Mouse (Mus musculus) intestine, embryonic 16.5 days (tissue): ENCODE measurements around the gene Casz1. TPM values are rescaled to one million over a fixed set of nuclear protein-coding genes. Genes with fewer than 3 reads are reported as not detected.

Experiments
- ATAC-seq: fragments of 200-750 bp; cut with Nextera tagmentation; 2 replicates; pipeline ENCODE4 v1.8.0; 2017; ENCODE audit warnings: moderate TSS enrichment, moderate library complexity
- H3K27ac ChIP-seq: fragments of 300-500 bp; sonication (generic); 2 replicates; pipeline ENCODE4 v1.5.1; 2014; ENCODE audit warnings: mild to moderate bottlenecking, low read length
- H3K27me3 ChIP-seq: fragments of 300-500 bp; sonication (generic); replicated peaks from 2 replicates; pipeline ENCODE4 v1.6.1; 2014; ENCODE audit warnings: low read length, control low read depth, mixed read lengths; ENCODE audit not compliant: control insufficient read depth, insufficient read depth
- H3K36me3 ChIP-seq: fragments of 300-500 bp; sonication (generic); 2 replicates; pipeline ENCODE4 v1.6.1; 2014; ENCODE audit warnings: low read length, control low read depth; ENCODE audit not compliant: control insufficient read depth, insufficient read depth
- H3K4me1 ChIP-seq: fragments of 300-500 bp; sonication (generic); 2 replicates; pipeline ENCODE4 v1.6.1; 2014; ENCODE audit warnings: low read length, control low read depth, mixed read lengths; ENCODE audit not compliant: control insufficient read depth, insufficient read depth
- H3K4me2 ChIP-seq: fragments of 300-500 bp; sonication (generic); 2 replicates; pipeline ENCODE4 v1.6.1; 2014; ENCODE audit warnings: low read depth, low read length, control low read depth
- H3K4me3 ChIP-seq: fragments of 300-500 bp; sonication (generic); 2 replicates; pipeline ENCODE4 v1.5.1; 2014; ENCODE audit warnings: mild to moderate bottlenecking, low read length
- H3K9ac ChIP-seq: fragments of 300-500 bp; sonication (generic); 2 replicates; pipeline ENCODE4 v1.6.1; 2014; ENCODE audit warnings: low read depth, low read length
- H3K9me3 ChIP-seq: fragments of 300-500 bp; sonication (generic); 2 replicates; pipeline ENCODE4 v1.6.1; 2016; ENCODE audit warnings: low read length, control low read depth; ENCODE audit not compliant: control insufficient read depth
- WGBS: fragments of 180-500 bp; shearing (Covaris S2); extraction: QIAGEN DNeasy Blood & Tissue Kit; methylation state at CpG from one replicate; pipeline ENCODE4 v1.1.7; 2014; 5-methylcytosine and 5-hydroxymethylcytosine counted together
- polyA plus RNA-seq: library from polyadenylated mRNA; unstranded; fragments of >200 nt; fragmentation: Nextera tagmentation; extraction: Ambion mirVana; gene quantifications from 2 replicates; pipeline ENCODE4 v1.2.1, GENCODE M21; 2015

Casz1 gene
- polyA plus RNA-seq, 1 experiment from 2014 or later: 5.9 TPM

DNA sequence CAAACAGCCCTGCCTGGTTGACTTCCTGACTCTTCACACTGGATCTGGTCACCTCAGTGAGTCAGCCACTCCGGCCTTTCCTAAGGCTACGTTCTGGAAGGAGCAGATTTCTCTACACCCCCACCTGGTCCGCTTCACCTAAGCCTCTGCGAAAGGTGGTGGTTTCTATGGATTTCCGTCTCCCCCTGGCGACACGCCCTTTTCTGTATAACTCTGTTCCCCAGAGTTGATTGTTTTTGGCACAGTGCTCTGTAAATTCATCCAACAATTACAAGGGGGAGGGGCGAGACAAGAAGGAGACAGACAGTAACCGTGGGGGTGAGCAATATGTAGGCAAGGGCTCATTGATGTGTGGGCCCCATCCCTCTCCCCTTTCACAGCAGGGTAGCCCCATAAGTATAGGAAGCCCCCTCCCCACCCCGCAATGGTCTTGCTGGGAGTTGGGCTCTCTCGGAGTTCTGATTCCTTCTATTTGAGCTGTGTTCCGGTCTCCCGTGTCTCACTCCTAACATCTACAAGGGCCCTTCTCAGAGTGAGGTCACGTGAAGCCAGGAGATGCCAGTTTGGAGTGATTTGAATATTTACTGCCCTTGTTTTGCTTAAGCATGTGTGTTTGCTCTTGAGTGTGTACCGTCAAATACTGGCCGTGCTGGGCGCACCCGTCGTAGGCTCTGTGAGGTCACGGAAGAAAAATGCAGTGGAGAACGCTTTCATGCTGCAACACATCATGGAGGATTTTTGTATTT is 29.2 kb downstream of the Casz1 start:
- Histone ChIP-seq H3K4me2 (no peak overlapping the region), H3K4me3 (no peak overlapping the region), H3K36me3 (no peaks in the 10 kb centered on the region), H3K27ac (no peak overlapping the region), H3K9me3 (no peaks in the 10 kb centered on the region), H3K27me3 (no peaks in the 10 kb centered on the region), H3K9ac (no peak overlapping the region), H3K4me1 (peaks cover 26% of the 10 kb centered on the region)
- 68% methylated on average over 21 of the region's 21 CpGs for WGBS
- no peak for ATAC-seq

DNA sequence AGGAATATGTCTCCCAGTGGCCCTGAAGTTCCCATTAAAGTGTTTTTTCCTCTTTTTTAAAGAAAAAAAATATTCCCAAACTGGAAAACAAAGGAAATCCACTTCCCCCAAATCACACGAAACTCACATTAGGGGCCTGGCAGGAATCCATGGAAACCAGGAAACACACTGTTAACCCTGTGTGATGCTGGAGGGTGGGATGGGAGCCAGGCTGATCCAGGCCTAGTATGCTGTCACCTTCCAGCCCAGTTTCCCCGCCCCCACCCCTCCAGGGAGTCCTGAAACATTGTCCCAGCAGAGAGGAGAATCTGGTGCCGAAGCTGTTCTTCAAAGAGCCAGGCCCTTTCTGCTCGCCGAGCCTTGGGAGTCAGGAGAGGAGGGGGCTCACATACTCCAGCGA is 32.2 kb downstream of the Casz1 start:
- Histone ChIP-seq H3K9ac (no peak overlapping the region), H3K27ac (peak overlapping the region; percentile 59; the same call in 1 of the 2 replicates), H3K9me3 (no peaks in the 10 kb centered on the region), H3K4me3 (no peak overlapping the region), H3K36me3 (no peaks in the 10 kb centered on the region), H3K27me3 (no peaks in the 10 kb centered on the region), H3K4me1 (peaks cover 22% of the 10 kb centered on the region), H3K4me2 (no peak overlapping the region)
- peak; percentile 53; the same call in 1 of the 2 replicates for ATAC-seq
- 44% methylated on average over 6 of the region's 6 CpGs for WGBS

DNA sequence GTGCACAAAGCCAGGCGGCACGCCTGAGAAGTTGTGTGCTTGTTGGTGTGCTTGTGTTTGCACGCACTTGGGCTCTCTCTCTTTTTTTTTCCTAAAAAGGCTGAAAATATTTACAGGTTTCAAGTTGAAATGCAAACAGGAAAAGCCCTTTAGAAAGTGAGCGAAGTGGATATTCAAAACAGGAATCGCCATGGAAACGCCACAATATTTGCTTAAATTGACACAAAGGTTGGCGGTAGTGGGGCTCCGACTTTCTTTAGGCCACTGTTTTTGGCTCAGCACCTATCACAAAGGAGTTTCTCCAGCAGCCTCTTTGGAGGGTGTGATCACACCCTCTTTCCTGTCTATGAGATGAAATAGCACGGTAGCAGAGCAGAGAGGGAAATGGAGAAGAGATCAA is 32.8 kb downstream of the Casz1 start:
- Histone ChIP-seq H3K9ac (no peak overlapping the region), H3K4me2 (no peak overlapping the region), H3K4me1 (peaks cover 22% of the 10 kb centered on the region), H3K27ac (peak overlapping the region; percentile 59), H3K9me3 (no peaks in the 10 kb centered on the region), H3K27me3 (no peaks in the 10 kb centered on the region), H3K36me3 (no peaks in the 10 kb centered on the region), H3K4me3 (no peak overlapping the region)
- no peak for ATAC-seq
- 43% methylated on average over 9 of the region's 9 CpGs for WGBS

DNA sequence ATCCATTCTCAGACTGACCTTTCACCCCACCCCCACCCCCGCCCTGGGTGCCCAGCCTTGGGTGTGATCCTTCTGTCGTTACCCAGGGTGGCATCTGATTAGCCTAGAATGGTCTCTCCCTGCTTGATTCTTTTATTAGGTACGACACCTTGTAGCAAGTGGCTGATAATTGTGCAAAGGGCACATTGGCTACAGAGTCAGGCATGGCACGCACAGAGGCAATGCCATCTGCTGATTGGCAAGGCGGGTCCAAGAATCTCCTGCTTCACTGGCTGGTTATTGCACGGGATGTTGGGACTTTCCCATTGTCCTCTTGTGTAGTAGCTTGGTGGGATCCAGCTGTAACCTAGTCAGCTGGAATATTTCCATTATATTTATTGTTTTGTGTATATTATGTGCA is 33.4 kb downstream of the Casz1 start:
- Histone ChIP-seq H3K9ac (no peak overlapping the region), H3K27ac (no peak overlapping the region), H3K9me3 (no peaks in the 10 kb centered on the region), H3K36me3 (no peaks in the 10 kb centered on the region), H3K4me2 (no peak overlapping the region), H3K27me3 (no peaks in the 10 kb centered on the region), H3K4me3 (no peak overlapping the region), H3K4me1 (peaks cover 22% of the 10 kb centered on the region)
- ATAC-seq: no peak
- WGBS: 79% methylated on average over 6 of the region's 6 CpGs

DNA sequence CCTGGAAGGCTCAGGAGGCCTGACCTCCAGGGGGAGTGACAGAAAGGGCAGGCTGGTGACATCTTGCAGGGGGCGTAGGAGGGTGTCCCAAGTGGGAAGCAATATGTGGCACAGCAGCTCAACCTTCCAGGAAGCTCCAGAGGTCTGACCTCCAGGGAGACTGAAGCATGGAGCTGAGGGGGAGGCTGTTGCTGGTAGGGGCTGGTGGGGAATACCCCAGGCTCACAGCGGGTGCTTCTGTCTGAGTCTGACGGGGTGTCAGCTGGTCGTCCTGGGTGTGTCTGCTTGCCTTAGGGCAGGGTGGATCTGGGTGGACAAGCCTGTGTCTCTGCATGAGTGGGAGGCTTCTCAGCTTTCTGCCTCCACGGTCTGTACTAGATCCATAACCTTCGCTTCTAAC is 38.1 kb downstream of the Casz1 start:
- WGBS: 60% methylated on average over 6 of the region's 6 CpGs

DNA sequence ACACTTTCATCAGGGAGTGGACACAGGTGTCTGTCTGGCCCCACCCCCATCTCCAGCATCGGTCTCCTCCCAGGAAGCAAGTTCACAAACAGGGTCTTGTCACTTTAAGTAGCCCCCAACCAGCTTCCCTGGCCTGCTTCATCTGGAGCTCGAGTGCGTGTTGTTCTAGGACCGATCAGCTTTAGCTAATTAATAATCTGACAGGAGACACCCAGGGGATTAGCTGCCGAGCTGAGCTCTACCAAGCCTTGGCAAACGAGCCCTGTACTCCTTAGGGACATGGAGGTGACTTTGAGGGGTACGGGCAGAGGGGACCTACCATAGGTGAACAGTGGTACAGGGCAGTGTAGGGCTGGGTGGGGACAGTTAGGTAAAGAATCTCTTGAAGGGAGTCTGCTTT is 40.7 kb downstream of the Casz1 start:
- Histone ChIP-seq H3K27ac (no peak overlapping the region), H3K36me3 (no peaks in the 10 kb centered on the region), H3K9me3 (no peaks in the 10 kb centered on the region), H3K4me3 (no peak overlapping the region), H3K4me1 (no peaks in the 10 kb centered on the region; the same call in 1 of the 2 replicates), H3K27me3 (no peaks in the 10 kb centered on the region), H3K9ac (no peak overlapping the region), H3K4me2 (no peak overlapping the region)
- no peak for ATAC-seq
- 48% methylated on average over 7 of the region's 7 CpGs for WGBS

More for the DNA sequence above, 38.1 kb downstream of the Casz1 start:
- no peak overlapping the region for H3K4me3 ChIP-seq
- no peaks in the 10 kb centered on the region for H3K36me3 ChIP-seq
- H3K4me1 ChIP-seq: peaks cover 4% of the 10 kb centered on the region
- no peaks in the 10 kb centered on the region for H3K9me3 ChIP-seq
- H3K9ac ChIP-seq: no peak overlapping the region
- no peak overlapping the region for H3K4me2 ChIP-seq
- H3K27ac ChIP-seq: no peak overlapping the region
- ATAC-seq: no peak; the same call in 1 of the 2 replicates
- H3K27me3 ChIP-seq: no peaks in the 10 kb centered on the region

DNA sequence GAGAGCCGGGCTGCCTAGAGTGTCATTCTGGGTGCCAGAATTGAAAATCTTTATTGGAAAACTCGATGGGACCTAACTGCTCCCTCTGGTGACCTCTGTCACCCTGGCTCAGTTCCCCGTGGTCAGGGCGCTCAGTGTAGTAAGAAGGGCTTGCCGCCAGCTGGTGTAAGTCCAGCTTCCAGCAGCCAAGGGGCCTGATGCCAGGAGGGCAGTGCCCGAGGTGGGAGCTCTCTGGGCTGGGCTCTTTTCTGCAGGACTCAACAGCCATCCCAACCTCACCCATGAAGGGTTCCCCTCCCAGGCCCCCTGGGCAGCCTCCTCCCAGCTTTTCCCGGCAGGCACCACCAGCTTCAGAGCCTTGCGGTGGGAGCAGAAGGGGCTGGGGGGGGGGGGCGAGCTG is 42.0 kb downstream of the Casz1 start:
- H3K36me3 ChIP-seq: no peaks in the 10 kb centered on the region
- no peak overlapping the region for H3K27ac ChIP-seq
- H3K4me1 ChIP-seq: no peaks in the 10 kb centered on the region; the same call in 1 of the 2 replicates
- H3K9me3 ChIP-seq: no peaks in the 10 kb centered on the region
- no peak for ATAC-seq
- WGBS: 58% methylated on average over 9 of the region's 9 CpGs
- H3K27me3 ChIP-seq: no peaks in the 10 kb centered on the region
- 0 out of 2 replicates have a peak overlapping the region, but pooled peaks have one; percentile 4 for H3K9ac ChIP-seq
- no peak overlapping the region for H3K4me3 ChIP-seq
- no peak overlapping the region for H3K4me2 ChIP-seq

DNA sequence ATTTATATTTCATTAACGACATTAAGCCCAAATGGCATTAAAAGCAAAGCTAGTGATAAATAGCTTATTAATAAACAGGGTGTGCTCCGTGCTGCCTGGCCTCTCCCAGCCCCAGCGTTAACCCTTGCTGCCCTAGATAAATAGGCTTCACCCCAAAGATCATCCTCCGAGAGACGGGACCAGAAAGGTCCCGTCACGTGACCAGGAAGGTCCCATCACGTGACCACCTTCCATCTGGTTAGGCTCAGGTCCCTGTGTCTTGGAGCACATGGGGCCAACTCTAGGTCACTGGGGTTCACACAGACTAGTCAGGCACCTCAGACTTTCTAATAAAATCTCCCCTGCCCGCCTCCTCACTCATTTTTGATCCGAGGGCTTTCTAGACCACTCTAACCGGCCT is 42.5 kb downstream of the Casz1 start:
- no peak overlapping the region for H3K4me2 ChIP-seq
- 62% methylated on average over 11 of the region's 11 CpGs for WGBS
- no peak overlapping the region for H3K9ac ChIP-seq
- no peak for ATAC-seq
- H3K9me3 ChIP-seq: no peaks in the 10 kb centered on the region
- peaks cover under 1% of the 10 kb centered on the region; the same call in 1 of the 2 replicates for H3K4me1 ChIP-seq
- H3K27ac ChIP-seq: no peak overlapping the region
- H3K27me3 ChIP-seq: no peaks in the 10 kb centered on the region
- H3K4me3 ChIP-seq: no peak overlapping the region
- H3K36me3 ChIP-seq: no peaks in the 10 kb centered on the region

DNA sequence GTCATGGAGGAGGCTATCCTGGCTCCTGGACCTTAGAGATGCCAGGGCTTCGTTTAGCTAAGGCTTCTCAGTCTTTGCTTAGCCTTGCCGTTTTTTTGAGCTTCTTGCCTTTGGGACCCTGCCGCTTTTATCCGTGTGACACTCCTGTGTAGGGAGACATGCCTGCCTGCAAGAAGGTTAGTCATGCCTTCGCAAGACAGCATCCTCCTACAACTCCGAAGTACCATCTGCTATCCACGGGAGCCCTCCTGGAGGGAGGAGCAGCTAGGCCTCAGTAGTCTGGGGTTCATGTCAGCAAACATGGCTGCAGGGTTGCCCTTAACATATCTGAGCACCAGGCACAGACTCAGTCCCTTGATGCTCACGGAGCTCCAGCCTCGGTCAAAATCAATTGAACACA is 43.4 kb downstream of the Casz1 start:
- Histone ChIP-seq H3K4me2 (no peak overlapping the region), H3K9me3 (no peaks in the 10 kb centered on the region), H3K27ac (no peak overlapping the region), H3K4me1 (peaks cover 6% of the 10 kb centered on the region; the same call in 1 of the 2 replicates), H3K4me3 (no peak overlapping the region), H3K27me3 (no peaks in the 10 kb centered on the region), H3K36me3 (no peaks in the 10 kb centered on the region), H3K9ac (no peak overlapping the region)
- no peak for ATAC-seq
- WGBS: 86% methylated on average over 9 of the region's 9 CpGs

DNA sequence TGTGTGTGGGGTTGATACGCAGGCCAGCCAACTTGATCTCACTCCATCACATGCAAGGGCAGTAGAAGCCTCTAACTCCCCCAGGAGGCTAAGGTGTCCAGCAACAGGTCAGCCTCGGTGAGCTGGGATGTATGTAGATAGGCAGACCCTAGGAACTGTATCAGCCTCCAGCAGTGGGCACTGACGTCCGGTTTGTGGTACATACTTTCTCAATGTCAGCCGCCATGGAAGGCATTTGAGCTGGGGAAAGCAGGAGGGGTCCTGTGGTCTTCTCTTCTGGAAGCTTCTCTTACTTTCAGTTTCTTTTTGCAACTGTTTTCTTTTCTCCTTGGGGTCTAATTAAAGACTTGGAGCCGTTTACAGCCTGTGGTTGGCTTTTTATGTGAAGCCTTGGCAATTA is 45.2 kb downstream of the Casz1 start:
- Histone ChIP-seq H3K27me3 (no peaks in the 10 kb centered on the region), H3K36me3 (no peaks in the 10 kb centered on the region), H3K9ac (no peak overlapping the region), H3K4me1 (peaks cover 6% of the 10 kb centered on the region; the same call in 1 of the 2 replicates), H3K4me3 (no peak overlapping the region), H3K27ac (no peak overlapping the region), H3K9me3 (no peaks in the 10 kb centered on the region), H3K4me2 (no peak overlapping the region)
- no peak for ATAC-seq
- 69% methylated on average over 6 of the region's 6 CpGs for WGBS
